Mouse (Mus musculus) forebrain, postnatal 0 days (tissue): ENCODE measurements around the gene Smarcd3. TPM values are rescaled to one million over a fixed set of nuclear protein-coding genes. Genes with fewer than 3 reads are reported as not detected.

Source experiments
- ATAC-seq: fragments of 200-750 bp; cut with Nextera tagmentation; 2 replicates; pipeline ENCODE4 v1.8.0; 2017; ENCODE audit warnings: mild to moderate bottlenecking, moderate library complexity
- DNase-seq: peaks from one replicate; pipeline ENCODE4 v3.0.0-alpha.2; 2015
- H3K27ac ChIP-seq: fragments of 300-500 bp; sonication (generic); 2 replicates; pipeline ENCODE4 v1.5.1; 2014; ENCODE audit warnings: low read depth, mild to moderate bottlenecking, antibody characterized with exemption, low read length, moderate library complexity, mixed read lengths
- H3K27me3 ChIP-seq: fragments of 300-500 bp; sonication (generic); 2 replicates; pipeline ENCODE4 v1.6.1; 2014; ENCODE audit warnings: mild to moderate bottlenecking, low read length, mixed read lengths; ENCODE audit not compliant: insufficient read depth
- H3K36me3 ChIP-seq: fragments of 300-500 bp; sonication (generic); 2 replicates; pipeline ENCODE4 v1.6.1; 2014; ENCODE audit warnings: mild to moderate bottlenecking, moderate library complexity; ENCODE audit not compliant: insufficient read depth
- H3K4me1 ChIP-seq: fragments of 300-500 bp; sonication (generic); 2 replicates; pipeline ENCODE4 v1.6.1; 2014; ENCODE audit warnings: antibody characterized with exemption; ENCODE audit not compliant: insufficient read depth
- H3K4me2 ChIP-seq: fragments of 300-500 bp; sonication (generic); 2 replicates; pipeline ENCODE4 v1.6.1; 2014; ENCODE audit warnings: low read depth, mild to moderate bottlenecking, moderate library complexity
- H3K4me3 ChIP-seq: fragments of 300-500 bp; sonication (generic); 2 replicates; pipeline ENCODE4 v1.5.1; 2014; ENCODE audit warnings: low read depth, low read length, mixed read lengths
- H3K9ac ChIP-seq: fragments of 300-500 bp; sonication (generic); 2 replicates; pipeline ENCODE4 v1.6.1; 2014; ENCODE audit warnings: mild to moderate bottlenecking
- H3K9me3 ChIP-seq: fragments of 300-500 bp; sonication (generic); 2 replicates; pipeline ENCODE4 v1.6.1; 2016; ENCODE audit warnings: low read length
- CTCF ChIP-seq: sonication (generic); IDR thresholded peaks from 2 replicates; pipeline ENCODE4 v1.5.1; 2016; ENCODE audit warnings: antibody characterized with exemption, control low read depth, low read depth
- WGBS: fragments of 180-500 bp; shearing (Covaris S2); extraction: QIAGEN DNeasy Blood & Tissue Kit; methylation state at CpG from one replicate; pipeline ENCODE4 v1.1.7; 2014; 5-methylcytosine and 5-hydroxymethylcytosine counted together
- polyA plus RNA-seq: library from polyadenylated mRNA; unstranded; fragments of >200 nt; fragmentation: Nextera tagmentation; extraction: Ambion mirVana; gene quantifications from 2 replicates; pipeline ENCODE4 v1.2.1, GENCODE M21; 2015
- total RNA-seq: library from RNA; depleted of rRNA; stranded (reverse); fragments of >200 nt; gene quantifications from 2 replicates; pipeline ENCODE4 v1.2.3, GENCODE M21; 2014

Gene Smarcd3
- total and polyA plus RNA-seq, 2 experiments from 2014 or later: 168 to 272 TPM

DNA sequence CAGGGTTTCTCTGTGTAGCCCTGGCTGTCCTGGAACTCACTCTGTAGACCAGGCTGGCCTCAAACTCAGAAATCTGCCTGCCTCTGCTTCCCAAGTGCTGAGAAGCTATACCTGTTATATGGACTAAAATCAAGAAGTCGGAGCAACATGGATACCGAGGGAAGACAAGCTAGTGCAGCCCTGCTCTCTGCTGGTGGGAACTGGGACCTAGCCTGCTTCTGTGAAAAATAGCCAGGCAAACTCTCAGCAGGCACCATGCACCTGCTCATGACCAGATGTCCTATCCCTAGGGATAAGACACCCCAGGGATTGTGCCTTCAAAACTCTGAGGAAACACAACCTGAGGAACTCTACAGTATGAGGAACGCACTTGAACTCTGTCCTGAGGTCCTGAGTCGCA, 12.8 kb upstream of the Smarcd3 start:
- no peak overlapping the region for H3K27ac ChIP-seq
- 0 out of 2 replicates have a peak, but pooled peaks cover 8% of the 10 kb centered on the region for H3K4me1 ChIP-seq
- no peak overlapping the region for H3K9ac ChIP-seq
- 78% methylated on average over 4 of the region's 4 CpGs for WGBS
- H3K4me3 ChIP-seq: no peak overlapping the region
- DNase-seq: peak; percentile 39
- no peaks in the 10 kb centered on the region for H3K36me3 ChIP-seq
- peak; percentile 57 for TF ChIP-seq CTCF
- H3K4me2 ChIP-seq: no peak overlapping the region
- H3K9me3 ChIP-seq: no peaks in the 10 kb centered on the region
- H3K27me3 ChIP-seq: no peaks in the 10 kb centered on the region
- ATAC-seq: no peak

GRCm38 (mm10) chr5:24635526-24636141, 11.4 kb upstream of the Smarcd3 start:
- Histone ChIP-seq H3K36me3 (no peaks in the 10 kb centered on the region), H3K27ac (no peak overlapping the region), H3K9me3 (no peaks in the 10 kb centered on the region), H3K27me3 (no peaks in the 10 kb centered on the region), H3K4me1 (0 out of 2 replicates have a peak, but pooled peaks cover 8% of the 10 kb centered on the region), H3K4me3 (no peak overlapping the region), H3K4me2 (no peak overlapping the region), H3K9ac (no peak overlapping the region)
- ATAC-seq: no peak
- DNase-seq: no peak
- no peak for TF ChIP-seq CTCF
- 26% methylated on average over 6 of the region's 6 CpGs for WGBS

GRCm38 (mm10) chr5:24635093-24635492, 10.9 kb upstream of the Smarcd3 start:
- H3K4me3 ChIP-seq: no peak overlapping the region
- H3K9me3 ChIP-seq: no peaks in the 10 kb centered on the region
- no peak for DNase-seq
- no peak overlapping the region for H3K4me2 ChIP-seq
- H3K36me3 ChIP-seq: no peaks in the 10 kb centered on the region
- no peak for TF ChIP-seq CTCF
- 52% methylated on average over 1 of the region's 1 CpGs for WGBS
- no peak for ATAC-seq
- 0 out of 2 replicates have a peak, but pooled peaks cover 8% of the 10 kb centered on the region for H3K4me1 ChIP-seq
- no peak overlapping the region for H3K27ac ChIP-seq
- H3K27me3 ChIP-seq: no peaks in the 10 kb centered on the region
- H3K9ac ChIP-seq: no peak overlapping the region

DNA sequence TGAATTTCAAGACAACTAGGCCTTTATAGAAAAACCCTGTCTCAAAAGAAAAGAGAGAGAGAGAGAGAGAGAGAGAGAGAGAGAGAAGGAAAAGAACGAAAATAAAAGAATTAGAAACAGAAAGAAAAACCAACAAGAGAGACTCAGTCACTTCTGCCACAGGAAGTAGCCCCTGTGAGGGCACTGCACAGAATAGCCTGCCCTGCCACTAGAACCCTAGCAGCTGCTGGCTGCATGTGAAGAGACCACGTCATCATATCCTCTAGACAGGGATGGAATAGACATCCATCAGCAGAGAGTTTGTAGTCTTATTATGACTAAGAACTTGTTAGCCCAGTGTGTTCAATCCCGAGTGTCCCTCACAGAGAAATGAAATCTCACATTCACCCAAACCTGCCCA, 5.5 kb upstream of the Smarcd3 start:
- Histone ChIP-seq H3K4me1 (peaks cover 2% of the 10 kb centered on the region; the same call in 1 of the 2 replicates), H3K36me3 (no peaks in the 10 kb centered on the region), H3K27me3 (no peaks in the 10 kb centered on the region), H3K9ac (no peak overlapping the region), H3K27ac (no peak overlapping the region), H3K4me3 (no peak overlapping the region), H3K4me2 (no peak overlapping the region), H3K9me3 (no peaks in the 10 kb centered on the region)
- DNase-seq: no peak
- TF ChIP-seq CTCF: no peak
- no peak for ATAC-seq
- WGBS: 66% methylated on average over 3 of the region's 3 CpGs

DNA sequence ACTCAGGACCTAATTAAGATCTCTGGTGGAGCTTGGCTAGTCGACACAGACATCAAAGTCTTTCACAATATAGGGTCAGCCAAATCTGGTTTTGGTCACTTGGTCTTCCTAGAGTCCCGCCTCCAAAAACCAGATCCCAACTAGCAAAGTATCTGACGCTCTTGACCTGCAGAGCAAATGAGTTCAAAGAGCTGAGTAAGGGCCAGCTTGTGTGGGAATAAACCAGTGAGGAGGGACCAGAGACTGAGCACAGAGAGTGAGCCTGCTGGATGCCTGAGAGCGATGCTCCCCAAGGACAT, 560 bp upstream of the Smarcd3 start:
- Histone ChIP-seq H3K27me3 (no peaks in the 10 kb centered on the region), H3K27ac (peak overlapping the region; percentile 79; the same call in 1 of the 2 replicates), H3K4me1 (peaks cover 28% of the 10 kb centered on the region), H3K4me2 (peak overlapping the region; percentile 61), H3K36me3 (no peaks in the 10 kb centered on the region), H3K9ac (peak overlapping the region; percentile 82), H3K4me3 (peak overlapping the region; percentile 63), H3K9me3 (no peaks in the 10 kb centered on the region)
- DNase-seq: no peak
- TF ChIP-seq CTCF: no peak
- no peak for ATAC-seq
- 30% methylated on average over 4 of the region's 4 CpGs for WGBS

DNA sequence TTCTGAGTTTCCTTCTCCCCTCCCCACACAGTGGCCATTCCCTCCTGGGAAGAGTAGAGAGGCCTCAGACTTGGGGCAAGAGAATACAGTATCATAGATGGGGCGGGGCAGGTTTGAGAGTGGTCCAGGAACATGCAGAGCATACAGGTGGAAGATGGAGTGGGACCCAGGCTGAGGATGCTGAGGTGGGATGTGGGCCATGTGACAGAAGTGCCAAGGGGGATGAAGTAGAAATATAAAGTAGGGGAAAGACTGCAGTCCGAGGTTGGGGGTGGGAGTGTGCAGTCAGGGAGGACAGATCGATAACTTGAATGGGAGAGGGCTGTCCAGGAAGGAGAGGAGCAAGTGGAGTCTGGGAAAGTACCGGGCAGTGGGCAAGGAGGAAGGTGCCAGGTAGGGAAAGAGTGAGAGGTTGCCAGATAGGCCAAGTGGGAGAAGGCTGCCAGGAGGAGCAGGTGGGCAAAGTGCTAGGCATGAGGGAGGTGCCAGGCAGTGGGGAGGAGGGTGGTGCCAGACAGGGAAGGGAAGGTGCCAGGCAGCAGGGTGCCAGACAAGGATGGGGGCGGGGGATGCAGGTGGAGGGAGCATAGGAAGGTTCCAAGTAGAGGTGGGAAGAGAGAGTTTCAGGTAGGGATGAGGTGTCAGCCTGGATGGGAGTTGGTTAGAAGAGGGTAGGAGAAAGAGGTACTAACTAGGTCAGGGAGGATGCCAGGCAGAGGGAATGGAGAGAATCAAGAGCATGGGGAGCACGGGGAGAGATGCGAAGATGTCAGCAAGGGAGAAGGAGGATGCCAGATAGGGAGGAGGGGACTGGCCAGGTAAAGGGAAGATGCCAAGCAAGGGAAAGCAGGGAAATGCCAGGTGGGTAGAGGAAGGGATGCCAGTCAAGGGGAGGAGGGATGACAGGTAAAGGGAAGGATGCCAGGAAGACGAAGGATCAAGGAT, 898 bp downstream of the Smarcd3 start:
- Histone ChIP-seq H3K27ac (peak overlapping the region; percentile 79), H3K4me3 (peak overlapping the region; percentile 63), H3K9me3 (no peaks in the 10 kb centered on the region), H3K4me2 (peak overlapping the region; percentile 61), H3K36me3 (no peaks in the 10 kb centered on the region), H3K4me1 (peaks cover 28% of the 10 kb centered on the region), H3K27me3 (no peaks in the 10 kb centered on the region), H3K9ac (peak overlapping the region; percentile 82)
- ATAC-seq (peak; percentile 12), DNase-seq (no peak)
- 38% methylated on average over 8 of the region's 8 CpGs for WGBS
- no peak for TF ChIP-seq CTCF
